Mouse (Mus musculus): ENCODE results near the gene Shld2.

- no peak for TF ChIP-seq CTCF (IDR thresholded peaks at IDR 0.05; ENCODE audit: borderline replicate concordance, control insufficient read depth, extremely low read depth, insufficient read depth, low read length, poor library complexity)
- TF ChIP-seq POLR2A (IDR thresholded peaks at IDR 0.05; ENCODE audit: control insufficient read depth, extremely low read depth, insufficient read depth, low read length, poor library complexity), result no peak
Observed at GRCm38 (mm10) chr14:34289259-34290015, 20.9 kb downstream of the Shld2 start.
